Mouse (Mus musculus) embryo, embryonic 9.5 days (tissue): ENCODE results near the gene BC048671.

Experiments
- DNase-seq: peaks from one replicate; pipeline ENCODE4 v3.0.0-alpha.2; 2017; ENCODE audit errors: extremely low spot score

Gene BC048671

GRCm38 (mm10) chr6:90300919-90301318, at the start of gene BC048671:
TSS of gene BC048671 (plus strand) at chr6:90301219.
- DNase-seq: no peak

- no peak for DNase-seq
Measured at GRCm38 (mm10) chr6:90288265-90288664, 12.8 kb upstream of the BC048671 start.

GRCm38 (mm10) chr6:90306315-90306975, 5.4 kb downstream of the BC048671 start:
- no peak for DNase-seq

- no peak for DNase-seq
Measured at GRCm38 (mm10) chr6:90308839-90309778, 8.1 kb downstream of the BC048671 start.

- DNase-seq: no peak
Measured at GRCm38 (mm10) chr6:90315961-90316360, 14.9 kb downstream of the BC048671 start.

GRCm38 (mm10) chr6:90317510-90318258, 16.7 kb downstream of the BC048671 start:
- DNase-seq: no peak

GRCm38 (mm10) chr6:90319019-90319418, 18.0 kb downstream of the BC048671 start:
- DNase-seq: no peak

GRCm38 (mm10) chr6:90319475-90320191, 18.6 kb downstream of the BC048671 start:
- no peak for DNase-seq

- no peak for DNase-seq
Measured at GRCm38 (mm10) chr6:90320429-90320828, 19.4 kb downstream of the BC048671 start.

GRCm38 (mm10) chr6:90321811-90322210, 20.8 kb downstream of the BC048671 start:
- DNase-seq: no peak

- DNase-seq: no peak
Measured at GRCm38 (mm10) chr6:90324026-90324425, 23.0 kb downstream of the BC048671 start.

- no peak for DNase-seq
Measured at GRCm38 (mm10) chr6:90324463-90324862, 23.4 kb downstream of the BC048671 start.

- DNase-seq: peak; percentile 19
Measured at GRCm38 (mm10) chr6:90324991-90325390, 24.0 kb downstream of the BC048671 start, which contains the start of gene Chst13. TSS of gene Chst13 (minus strand) at chr6:90325185.

GRCm38 (mm10) chr6:90327670-90328069, 26.7 kb downstream of the BC048671 start:
- no peak for DNase-seq

- DNase-seq: no peak
Measured at GRCm38 (mm10) chr6:90329953-90330352, 28.9 kb downstream of the BC048671 start.

GRCm38 (mm10) chr6:90332561-90333425, 31.8 kb downstream of the BC048671 start, which contains the start of gene Uroc1:
TSS of gene Uroc1 (plus strand) at chr6:90333284.
- no peak for DNase-seq

GRCm38 (mm10) chr6:90334244-90334643, 33.2 kb downstream of the BC048671 start:
- DNase-seq: no peak

- no peak for DNase-seq
Measured at GRCm38 (mm10) chr6:90342343-90342742, 41.3 kb downstream of the BC048671 start.

GRCm38 (mm10) chr6:90347183-90347582, 46.2 kb downstream of the BC048671 start:
- no peak for DNase-seq

- DNase-seq: no peak
Measured at GRCm38 (mm10) chr6:90348500-90348899, 47.5 kb downstream of the BC048671 start.
